Mouse (Mus musculus): Measurements from ENCODE around the gene Agtrap. TPM values are rescaled to one million over a fixed set of nuclear protein-coding genes. Genes with fewer than 3 reads are reported as not detected.
A peak's percentile ranks its signal among the peaks of the same experiment; 100 is the strongest.
"Not testable (repeated sequence)": the region's sequence is repeated elsewhere in the genome, so short reads cannot be mapped to it uniquely, and the experiment has no call there.

Gene Agtrap
- polyA plus RNA-seq, 1 experiment: 34.7 TPM

DNA sequence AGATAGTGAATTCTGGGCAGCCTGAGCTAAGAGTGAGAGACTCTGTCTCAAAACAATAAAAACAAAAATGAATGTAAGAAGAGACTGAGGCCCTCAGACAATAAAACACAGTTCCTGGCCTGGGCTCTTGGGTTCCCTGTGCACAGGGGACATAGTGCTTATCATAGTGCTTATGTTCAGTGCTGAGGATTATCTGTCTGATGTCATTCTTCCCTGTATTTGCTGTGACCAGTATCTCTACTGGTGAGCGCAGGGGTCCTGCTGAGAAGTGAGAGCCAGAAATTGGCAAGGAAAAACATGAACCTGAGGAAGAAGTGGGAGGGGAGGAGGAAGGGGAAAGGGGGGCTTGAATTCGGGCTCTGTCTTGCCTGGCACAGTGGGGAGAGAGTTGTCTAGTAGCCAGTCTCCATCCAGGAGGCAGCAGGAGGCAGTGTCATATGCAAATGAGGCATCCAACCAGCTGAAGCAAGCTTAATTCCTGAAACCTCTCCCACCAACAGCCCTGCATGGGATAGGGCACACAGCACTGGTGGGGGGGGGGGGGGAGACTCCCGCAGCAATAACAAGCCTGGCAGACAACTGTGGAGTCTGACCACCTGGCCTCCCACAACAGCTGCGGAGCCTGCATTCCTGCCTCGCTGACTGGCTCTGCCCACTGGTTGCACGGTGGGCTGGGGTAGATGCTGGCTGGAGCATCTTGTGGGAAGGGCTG is 34.3 kb upstream of the Agtrap start:
- H3K27ac ChIP-seq (ENCODE audit: insufficient read depth, low read depth, low read length): no peak overlapping the region
- no peak overlapping the region for H3K4me3 ChIP-seq (ENCODE audit: insufficient read depth, low read length)
- no peak for TF ChIP-seq POLR2A (IDR thresholded peaks at IDR 0.05; ENCODE audit: borderline replicate concordance, low read depth, low read length)
- H3K4me1 ChIP-seq (ENCODE audit: control insufficient read depth, insufficient read depth, low read length): no peaks in the 10 kb centered on the region

DNA sequence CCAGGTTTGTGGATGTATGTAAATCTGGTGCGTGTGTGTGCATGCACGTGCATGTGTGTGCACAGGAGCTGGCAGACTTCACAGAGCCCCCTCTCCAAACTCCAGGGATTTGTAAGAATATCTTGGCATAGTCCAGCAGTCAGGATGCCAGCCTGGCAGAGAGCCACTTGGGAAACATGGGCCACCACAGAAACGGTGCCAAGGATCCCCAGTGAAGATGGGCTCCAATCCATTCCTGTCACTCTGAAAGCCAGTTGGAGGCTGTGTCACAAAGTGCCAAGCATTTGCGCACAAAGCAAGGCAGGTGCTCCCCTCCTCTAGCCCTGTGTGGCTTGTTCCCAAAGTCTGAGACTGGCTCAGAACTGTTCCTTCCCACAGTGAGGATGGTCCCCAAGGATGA is 33.5 kb upstream of the Agtrap start:
- H3K4me3 ChIP-seq (ENCODE audit: insufficient read depth, low read length): no peak overlapping the region
- H3K4me1 ChIP-seq (ENCODE audit: control insufficient read depth, insufficient read depth, low read length): no peaks in the 10 kb centered on the region
- no peak overlapping the region for H3K27ac ChIP-seq (ENCODE audit: insufficient read depth, low read depth, low read length)
- TF ChIP-seq CTCF (IDR thresholded peaks at IDR 0.05; ENCODE audit: low read depth, low read length): no peak
- no peak for TF ChIP-seq POLR2A (IDR thresholded peaks at IDR 0.05; ENCODE audit: borderline replicate concordance, low read depth, low read length)

DNA sequence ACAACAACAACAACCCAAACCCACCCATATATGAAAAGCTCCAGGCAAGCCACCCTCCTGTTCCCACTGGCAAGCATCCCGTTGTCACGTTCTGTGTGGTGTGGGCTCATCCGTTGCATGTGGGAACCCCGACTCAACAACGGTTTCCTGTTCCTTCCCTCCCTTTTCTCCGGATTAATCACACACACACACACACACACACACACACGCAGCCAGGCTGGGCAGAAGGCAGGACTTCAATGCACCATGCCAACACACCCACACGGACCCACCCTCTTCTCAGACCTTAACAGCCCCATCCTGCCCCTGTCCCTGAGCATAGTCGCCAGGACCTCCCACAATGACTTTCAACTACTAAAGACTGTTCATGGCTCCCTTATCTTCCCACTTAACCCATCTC is 32.7 kb upstream of the Agtrap start:
- H3K4me1 ChIP-seq (ENCODE audit: control insufficient read depth, insufficient read depth, low read length): no peaks in the 10 kb centered on the region
- TF ChIP-seq CTCF (IDR thresholded peaks at IDR 0.05; ENCODE audit: low read depth, low read length) (no peak), POLR2A (IDR thresholded peaks at IDR 0.05; ENCODE audit: borderline replicate concordance, low read depth, low read length) (no peak)
- no peak overlapping the region for H3K27ac ChIP-seq (ENCODE audit: insufficient read depth, low read depth, low read length)
- H3K4me3 ChIP-seq (ENCODE audit: insufficient read depth, low read length): no peak overlapping the region

DNA sequence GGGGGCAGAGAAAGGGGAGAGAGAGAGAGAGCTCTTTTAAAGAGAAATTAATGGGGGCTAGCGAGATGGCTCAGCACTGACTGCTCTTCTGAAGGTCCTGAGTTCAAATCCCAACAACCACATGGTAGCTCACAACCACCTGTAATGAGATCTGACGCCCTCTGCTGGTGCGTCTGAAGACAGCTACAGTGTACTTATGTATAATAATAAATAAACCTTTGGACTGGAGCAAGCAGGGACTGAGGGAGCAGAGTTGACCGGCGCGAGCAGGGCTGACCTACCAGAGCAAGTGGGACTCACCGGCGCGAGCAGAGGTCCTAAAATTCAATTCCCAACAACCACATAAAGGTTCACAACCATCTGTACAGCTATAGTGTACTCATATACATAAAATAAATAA is 31.7 kb upstream of the Agtrap start:
- not testable (repeated sequence) for H3K27ac ChIP-seq (ENCODE audit: insufficient read depth, low read depth, low read length); H3K4me3 ChIP-seq (ENCODE audit: insufficient read depth, low read length); H3K4me1 ChIP-seq (ENCODE audit: control insufficient read depth, insufficient read depth, low read length)
- TF ChIP-seq CTCF (IDR thresholded peaks at IDR 0.05; ENCODE audit: low read depth, low read length): peak; percentile 27; the same call in 1 of the 2 replicates

DNA sequence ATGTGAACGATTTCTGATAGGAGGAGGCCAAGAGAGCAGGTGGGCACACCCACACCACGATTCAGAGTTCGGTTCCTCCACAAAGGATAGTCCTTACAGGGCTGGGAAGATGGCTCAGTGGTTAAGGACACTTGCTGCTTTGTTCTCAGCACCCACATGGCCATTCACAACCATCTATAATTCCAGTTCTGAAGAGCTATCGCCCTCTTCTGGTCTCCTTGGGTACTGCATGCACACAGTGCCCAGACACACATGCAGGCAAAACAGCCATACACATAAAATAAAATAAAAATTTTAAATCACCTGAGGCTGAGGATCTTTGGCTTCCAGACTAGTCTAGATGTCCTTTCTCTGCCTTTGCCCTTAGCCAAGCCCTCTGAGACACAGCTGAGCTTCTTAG is 29.6 kb upstream of the Agtrap start:
- no peak overlapping the region for H3K27ac ChIP-seq (ENCODE audit: insufficient read depth, low read depth, low read length)
- TF ChIP-seq POLR2A (IDR thresholded peaks at IDR 0.05; ENCODE audit: borderline replicate concordance, low read depth, low read length): no peak
- TF ChIP-seq CTCF (IDR thresholded peaks at IDR 0.05; ENCODE audit: low read depth, low read length): no peak; the same call in 1 of the 2 replicates
- no peaks in the 10 kb centered on the region for H3K4me1 ChIP-seq (ENCODE audit: control insufficient read depth, insufficient read depth, low read length)
- H3K4me3 ChIP-seq (ENCODE audit: insufficient read depth, low read length): no peak overlapping the region

DNA sequence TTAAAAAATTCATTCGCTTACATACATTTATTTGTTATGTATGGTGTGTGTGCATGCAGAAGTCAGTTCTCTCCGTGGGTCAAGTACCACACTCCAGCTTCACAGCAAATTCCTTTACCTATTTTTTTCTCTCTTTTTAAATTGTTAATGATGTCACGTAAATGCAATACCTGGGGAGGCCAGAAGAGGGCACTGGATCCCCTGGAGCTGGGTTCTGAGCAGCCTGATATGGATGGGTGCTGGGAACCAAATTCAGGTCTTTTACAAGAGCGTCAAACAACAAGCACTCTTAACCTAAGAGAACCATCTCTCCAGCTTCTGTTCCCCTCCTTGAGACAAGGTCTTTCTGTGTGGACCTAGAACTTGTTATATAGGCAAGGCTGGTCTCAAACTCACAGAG is 28.8 kb upstream of the Agtrap start:
- no peak overlapping the region for H3K27ac ChIP-seq (ENCODE audit: insufficient read depth, low read depth, low read length)
- H3K4me1 ChIP-seq (ENCODE audit: control insufficient read depth, insufficient read depth, low read length): no peaks in the 10 kb centered on the region
- TF ChIP-seq POLR2A (IDR thresholded peaks at IDR 0.05; ENCODE audit: borderline replicate concordance, low read depth, low read length): no peak
- no peak for TF ChIP-seq CTCF (IDR thresholded peaks at IDR 0.05; ENCODE audit: low read depth, low read length)
- H3K4me3 ChIP-seq (ENCODE audit: insufficient read depth, low read length): no peak overlapping the region

DNA sequence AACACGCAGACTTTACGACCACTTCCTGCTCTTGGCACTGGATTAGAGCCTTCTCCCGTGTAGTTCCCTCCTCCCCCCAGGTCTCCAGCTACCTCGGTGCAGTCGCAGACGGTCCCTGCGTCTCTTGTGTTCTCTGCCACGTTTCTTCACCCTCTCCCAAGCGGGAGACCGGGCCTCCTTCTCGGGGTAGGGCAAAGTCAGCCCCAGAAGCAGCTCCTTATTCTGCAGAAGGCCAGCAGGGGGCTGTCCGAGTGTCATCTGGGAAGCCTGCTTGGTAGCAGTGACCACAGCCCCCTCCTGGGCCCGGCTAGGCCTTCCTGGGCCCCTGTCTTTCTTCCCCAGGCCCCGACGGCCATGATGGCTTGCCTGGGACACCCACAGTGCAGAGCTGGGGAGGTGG is 27.6 kb upstream of the Agtrap start:
- H3K27ac ChIP-seq (ENCODE audit: insufficient read depth, low read depth, low read length): no peak overlapping the region
- no peak overlapping the region for H3K4me3 ChIP-seq (ENCODE audit: insufficient read depth, low read length)
- TF ChIP-seq CTCF (IDR thresholded peaks at IDR 0.05; ENCODE audit: low read depth, low read length): peak; percentile 30; the same call in 1 of the 2 replicates
- no peak for TF ChIP-seq POLR2A (IDR thresholded peaks at IDR 0.05; ENCODE audit: borderline replicate concordance, low read depth, low read length)
- H3K4me1 ChIP-seq (ENCODE audit: control insufficient read depth, insufficient read depth, low read length): no peaks in the 10 kb centered on the region

DNA sequence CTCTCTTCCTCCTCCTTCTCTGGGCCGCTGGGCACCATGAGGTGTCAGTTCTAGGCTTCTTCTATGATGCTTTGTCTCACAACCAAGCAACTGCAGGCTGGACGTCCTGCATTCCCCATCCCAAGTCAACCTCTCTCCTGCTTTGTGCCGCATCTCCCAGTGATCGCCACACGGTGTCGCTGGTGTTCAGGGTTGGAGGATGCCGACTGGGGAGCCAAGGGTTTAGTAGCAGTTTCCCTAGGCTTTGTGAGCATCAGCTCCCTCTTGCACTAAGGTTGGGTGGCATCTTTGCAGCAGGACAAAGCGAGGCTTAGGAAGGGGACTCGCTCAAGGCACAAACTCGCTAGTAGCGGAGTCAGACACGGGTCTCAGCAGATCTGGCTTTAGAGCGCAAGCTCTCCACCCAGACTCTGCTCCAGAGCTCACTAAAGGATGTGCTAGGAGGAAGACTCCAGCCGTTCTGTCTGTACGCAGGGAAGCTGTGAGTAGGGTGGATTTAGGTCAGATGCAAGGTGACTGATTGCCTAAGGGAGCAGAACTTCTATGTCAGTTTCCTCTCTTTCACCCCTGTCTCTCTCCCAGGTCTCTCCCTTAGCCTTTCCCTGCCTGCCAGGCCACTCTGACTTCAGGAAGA is 27.0 kb upstream of the Agtrap start:
- no peak for TF ChIP-seq POLR2A (IDR thresholded peaks at IDR 0.05; ENCODE audit: borderline replicate concordance, low read depth, low read length)
- TF ChIP-seq CTCF (IDR thresholded peaks at IDR 0.05; ENCODE audit: low read depth, low read length): peak; percentile 82
- H3K4me1 ChIP-seq (ENCODE audit: control insufficient read depth, insufficient read depth, low read length): no peaks in the 10 kb centered on the region
- no peak overlapping the region for H3K4me3 ChIP-seq (ENCODE audit: insufficient read depth, low read length)
- H3K27ac ChIP-seq (ENCODE audit: insufficient read depth, low read depth, low read length): no peak overlapping the region

DNA sequence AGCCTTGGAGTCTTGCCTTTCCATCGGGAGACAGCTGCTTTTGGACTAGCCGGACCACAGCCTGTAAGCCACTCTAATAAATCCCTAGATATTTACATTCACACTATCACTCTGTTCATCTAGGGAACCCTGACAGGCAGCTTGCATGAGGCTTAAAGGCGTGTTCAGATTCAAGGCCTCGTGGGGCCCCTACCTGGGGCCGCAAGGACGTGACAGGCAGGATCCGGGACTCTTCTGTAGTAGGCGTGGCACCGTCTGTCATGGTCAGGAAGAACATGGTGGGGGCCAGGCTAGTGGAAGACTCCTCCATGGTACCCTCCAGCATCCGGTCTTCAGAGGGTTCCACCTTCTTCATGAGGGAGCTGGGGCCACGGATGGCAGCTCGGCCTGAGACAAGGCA is 24.7 kb upstream of the Agtrap start:
- TF ChIP-seq POLR2A (IDR thresholded peaks at IDR 0.05; ENCODE audit: borderline replicate concordance, low read depth, low read length) (no peak), CTCF (IDR thresholded peaks at IDR 0.05; ENCODE audit: low read depth, low read length) (no peak)
- H3K4me1 ChIP-seq (ENCODE audit: control insufficient read depth, insufficient read depth, low read length): no peaks in the 10 kb centered on the region
- H3K4me3 ChIP-seq (ENCODE audit: insufficient read depth, low read length): no peak overlapping the region
- H3K27ac ChIP-seq (ENCODE audit: insufficient read depth, low read depth, low read length): no peak overlapping the region

DNA sequence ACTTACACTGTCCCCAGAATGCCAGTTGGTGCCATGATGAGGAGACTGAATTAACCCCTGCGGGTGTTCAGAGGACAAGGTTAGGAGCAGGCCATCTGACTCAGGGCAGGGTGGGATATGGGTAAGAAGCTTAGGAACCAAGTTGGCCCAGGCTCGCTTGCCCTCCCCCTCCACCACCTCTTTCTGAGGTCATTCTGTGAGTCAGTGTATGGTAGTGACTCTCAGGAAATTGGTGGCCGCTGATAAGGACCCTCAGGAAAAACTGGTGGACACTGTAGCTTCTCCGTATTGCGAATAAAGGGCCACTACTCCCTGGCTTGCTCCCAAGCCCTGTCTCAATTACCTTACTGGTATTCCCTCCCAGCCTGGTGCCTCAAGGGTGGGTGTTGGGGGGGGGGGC is 21.4 kb upstream of the Agtrap start:
- H3K4me3 ChIP-seq (ENCODE audit: insufficient read depth, low read length): no peak overlapping the region
- TF ChIP-seq POLR2A (IDR thresholded peaks at IDR 0.05; ENCODE audit: borderline replicate concordance, low read depth, low read length) (no peak), CTCF (IDR thresholded peaks at IDR 0.05; ENCODE audit: low read depth, low read length) (no peak)
- H3K4me1 ChIP-seq (ENCODE audit: control insufficient read depth, insufficient read depth, low read length): no peaks in the 10 kb centered on the region
- no peak overlapping the region for H3K27ac ChIP-seq (ENCODE audit: insufficient read depth, low read depth, low read length)
